Mouse (Mus musculus) limb, embryonic 13.5 days (tissue): ENCODE measurements around the gene Cck. TPM values are rescaled to one million over a fixed set of nuclear protein-coding genes. Genes with fewer than 3 reads are reported as not detected.
A peak's percentile ranks its signal among the peaks of the same experiment; 100 is the strongest.

ENCODE experiments used
- ATAC-seq: fragments of 200-750 bp; cut with Nextera tagmentation; 2 replicates; pipeline ENCODE4 v1.8.0; 2017; ENCODE audit warnings: low read depth, moderate number of reproducible peaks, moderate TSS enrichment; ENCODE audit not compliant: low FRiP score
- H3K27ac ChIP-seq: fragments of 300-500 bp; sonication (generic); 2 replicates; pipeline ENCODE4 v1.5.1; 2015; ENCODE audit warnings: inconsistent platforms, mild to moderate bottlenecking, moderate library complexity
- H3K27me3 ChIP-seq: fragments of 300-500 bp; sonication (generic); 2 replicates; pipeline ENCODE4 v1.6.1; 2015; ENCODE audit warnings: mild to moderate bottlenecking, inconsistent platforms
- H3K36me3 ChIP-seq: fragments of 300-500 bp; sonication (generic); 2 replicates; pipeline ENCODE4 v1.6.1; 2015; ENCODE audit warnings: inconsistent platforms, mild to moderate bottlenecking, moderate library complexity
- H3K4me1 ChIP-seq: fragments of 300-500 bp; sonication (generic); 2 replicates; pipeline ENCODE4 v1.6.1; 2015; ENCODE audit warnings: inconsistent platforms
- H3K4me2 ChIP-seq: fragments of 300-500 bp; sonication (generic); replicated peaks from 2 replicates; pipeline ENCODE4 v1.6.1; 2015; ENCODE audit warnings: inconsistent platforms, mild to moderate bottlenecking, moderate library complexity
- H3K4me3 ChIP-seq: fragments of 300-500 bp; sonication (generic); 2 replicates; pipeline ENCODE4 v1.5.1; 2015; ENCODE audit warnings: moderate library complexity, mild to moderate bottlenecking, inconsistent platforms
- H3K9ac ChIP-seq: fragments of 300-500 bp; sonication (generic); 2 replicates; pipeline ENCODE4 v1.6.1; 2015; ENCODE audit warnings: mild to moderate bottlenecking, inconsistent platforms
- H3K9me3 ChIP-seq: fragments of 300-500 bp; sonication (generic); 2 replicates; pipeline ENCODE4 v1.6.1; 2016; ENCODE audit warnings: inconsistent platforms
- WGBS: fragments of 180-500 bp; shearing (Covaris S2); methylation state at CpG from one replicate; pipeline ENCODE4 v1.1.7; 2015; 5-methylcytosine and 5-hydroxymethylcytosine counted together
- polyA plus RNA-seq: library from polyadenylated mRNA; unstranded; fragments of >200 nt; fragmentation: Nextera tagmentation; extraction: Ambion mirVana; gene quantifications from 2 replicates; pipeline ENCODE4 v1.2.1, GENCODE M21; 2015

The Cck gene
- polyA plus RNA-seq = 2.2 and 2.3 TPM in 2 replicates

DNA sequence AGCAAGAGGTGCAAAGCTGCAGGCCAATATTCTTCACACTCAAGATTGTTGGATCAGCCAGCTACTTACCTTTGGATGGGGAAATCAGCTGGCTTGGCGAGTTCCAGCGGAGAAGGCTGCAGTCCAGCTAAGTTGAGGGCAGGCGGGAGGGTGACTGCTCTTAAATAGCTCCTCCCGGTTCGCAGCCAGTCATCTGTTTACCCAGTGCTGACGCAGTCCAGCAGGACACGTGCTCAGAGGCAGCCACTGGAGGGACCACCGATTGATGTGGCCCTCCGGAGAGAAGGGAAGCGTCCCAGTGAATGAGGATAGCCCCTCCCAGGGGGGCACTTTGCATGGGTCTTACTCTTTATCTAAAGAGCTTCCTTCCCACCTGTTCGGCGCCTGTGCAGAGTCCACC lies at the start of gene Cck:
Gene Cck, minus strand, starts transcription at position 166 of the 400 bp plus-strand sequence.
- Histone ChIP-seq H3K27me3 (peaks cover 68% of the 10 kb centered on the region), H3K4me1 (peaks cover 21% of the 10 kb centered on the region), H3K36me3 (no peaks in the 10 kb centered on the region), H3K9me3 (no peaks in the 10 kb centered on the region), H3K4me2 (peak within 1 kb of the TSS; percentile 56), H3K4me3 (peak within 1 kb of the TSS; percentile 34), H3K9ac (no peak within 1 kb of the TSS), H3K27ac (no peak within 1 kb of the TSS)
- WGBS = 5% methylated on average over 12 of the region's 12 CpGs
- 0 out of 2 replicates have a peak, but pooled peaks have one; percentile 59 for ATAC-seq

GRCm38 (mm10) chr9:121541530-121541929 lies 46.0 kb upstream of the Cck start:
- Histone ChIP-seq H3K27ac (no peak overlapping the region), H3K27me3 (no peaks in the 10 kb centered on the region), H3K36me3 (no peaks in the 10 kb centered on the region), H3K9me3 (0 out of 2 replicates have a peak, but pooled peaks cover 4% of the 10 kb centered on the region), H3K4me3 (no peak overlapping the region), H3K9ac (no peak overlapping the region), H3K4me2 (no peak overlapping the region), H3K4me1 (peaks cover 7% of the 10 kb centered on the region)
- ATAC-seq = no peak

DNA sequence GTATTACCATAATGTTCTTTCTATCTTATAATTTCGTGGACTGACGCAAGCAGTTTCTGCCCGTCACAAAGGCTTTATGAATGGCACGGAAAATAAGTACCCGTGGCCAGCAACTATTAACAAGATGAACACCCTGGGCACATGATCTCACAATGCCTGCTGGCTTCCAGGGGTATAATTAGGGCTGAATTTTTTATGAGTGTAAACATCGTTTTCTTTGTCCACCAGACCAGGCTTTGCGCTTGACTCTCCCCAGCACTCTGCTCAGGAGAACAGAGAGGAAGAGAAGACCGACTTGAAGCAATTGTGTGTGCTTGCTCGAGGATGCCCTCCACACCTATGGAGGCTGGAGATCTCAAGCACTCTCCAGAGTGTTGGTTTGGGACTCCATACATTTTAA lies 37.1 kb upstream of the Cck start:
- ATAC-seq = no peak
- WGBS = 62% methylated on average over 9 of the region's 9 CpGs

DNA sequence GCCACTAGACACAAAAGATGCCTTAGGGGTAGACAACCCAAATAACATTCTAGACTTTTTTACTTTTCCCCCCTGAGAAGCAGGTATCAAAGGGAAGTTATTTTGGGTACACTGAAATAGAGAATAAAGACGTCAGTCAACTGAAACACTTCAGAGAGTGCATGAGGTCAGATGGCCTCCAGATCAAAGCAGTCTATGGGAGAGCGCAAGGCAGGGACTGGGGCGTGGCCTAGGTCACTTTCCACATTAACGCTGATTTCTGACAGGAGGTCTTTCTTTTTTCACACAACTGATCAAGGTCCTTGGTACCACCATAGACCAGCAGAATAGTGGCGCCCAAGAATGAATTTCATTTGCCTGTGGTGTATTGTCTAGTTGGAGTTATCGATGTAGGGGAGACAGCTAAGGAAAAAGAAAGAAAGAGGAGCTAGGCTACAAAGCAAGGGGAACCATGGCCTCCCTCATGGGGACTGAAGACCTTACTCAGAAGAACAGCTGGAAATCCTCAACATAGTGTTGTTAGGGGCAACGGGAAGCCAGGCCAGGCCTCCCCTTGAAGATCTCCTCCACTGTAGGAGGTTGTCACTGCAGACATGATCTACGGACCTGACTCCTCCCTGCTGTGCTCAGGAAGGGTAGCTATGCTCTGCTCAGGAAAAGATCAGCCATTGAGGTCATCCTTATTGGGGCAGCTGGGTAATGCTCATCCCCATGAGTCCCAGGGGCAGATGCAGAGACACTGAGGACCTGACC lies 33.3 kb upstream of the Cck start:
- 61% methylated on average over 8 of the region's 8 CpGs for WGBS
- no peaks in the 10 kb centered on the region for H3K27me3 ChIP-seq
- H3K9me3 ChIP-seq = no peaks in the 10 kb centered on the region
- no peak overlapping the region for H3K27ac ChIP-seq
- H3K36me3 ChIP-seq = no peaks in the 10 kb centered on the region
- no peak overlapping the region for H3K4me3 ChIP-seq
- ATAC-seq = no peak
- H3K4me1 ChIP-seq = no peaks in the 10 kb centered on the region
- H3K9ac ChIP-seq = no peak overlapping the region
- no peak overlapping the region for H3K4me2 ChIP-seq

More for the DNA sequence above, 37.1 kb upstream of the Cck start:
- no peaks in the 10 kb centered on the region for H3K36me3 ChIP-seq
- no peak overlapping the region for H3K27ac ChIP-seq
- H3K27me3 ChIP-seq = no peaks in the 10 kb centered on the region
- H3K4me1 ChIP-seq = no peaks in the 10 kb centered on the region
- no peak overlapping the region for H3K4me2 ChIP-seq
- H3K4me3 ChIP-seq = no peak overlapping the region
- no peak overlapping the region for H3K9ac ChIP-seq
- 0 out of 2 replicates have a peak, but pooled peaks cover 4% of the 10 kb centered on the region for H3K9me3 ChIP-seq

- Histone ChIP-seq H3K4me2 (no peak overlapping the region), H3K4me1 (no peaks in the 10 kb centered on the region), H3K36me3 (no peaks in the 10 kb centered on the region), H3K27me3 (no peaks in the 10 kb centered on the region), H3K9me3 (no peaks in the 10 kb centered on the region), H3K9ac (no peak overlapping the region), H3K4me3 (no peak overlapping the region), H3K27ac (no peak overlapping the region)
- no peak for ATAC-seq
- 78% methylated on average over 6 of the region's 6 CpGs for WGBS
Observed at GRCm38 (mm10) chr9:121526171-121526570, 30.7 kb upstream of the Cck start.

- no peaks in the 10 kb centered on the region for H3K27me3 ChIP-seq
- no peak overlapping the region for H3K4me2 ChIP-seq
- H3K4me1 ChIP-seq = no peaks in the 10 kb centered on the region
- no peak overlapping the region for H3K4me3 ChIP-seq
- 85% methylated on average over 5 of the region's 5 CpGs for WGBS
- no peak overlapping the region for H3K27ac ChIP-seq
- H3K9ac ChIP-seq = no peak overlapping the region
- no peak for ATAC-seq
- H3K36me3 ChIP-seq = no peaks in the 10 kb centered on the region
- no peaks in the 10 kb centered on the region for H3K9me3 ChIP-seq
Observed at GRCm38 (mm10) chr9:121520047-121520446, 24.6 kb upstream of the Cck start.

DNA sequence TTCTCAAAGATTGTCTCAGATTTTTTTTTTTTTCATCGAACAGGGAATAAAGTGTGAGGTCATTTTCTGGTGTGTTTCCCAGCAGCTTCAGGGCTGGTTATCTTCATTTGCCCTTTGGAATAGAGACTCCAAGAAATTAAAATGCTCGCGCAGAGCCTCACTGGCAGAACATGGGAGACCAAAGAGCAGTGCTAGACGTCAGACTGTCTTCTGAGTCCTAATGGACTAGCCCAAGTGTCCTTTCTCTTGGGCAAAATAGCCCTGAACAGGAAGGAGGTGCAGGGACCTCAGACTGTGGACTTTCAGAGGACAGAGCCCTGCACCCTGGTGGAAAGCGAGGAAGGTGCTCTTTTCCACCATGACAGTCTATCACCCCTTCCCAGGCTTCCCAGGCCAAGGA lies 19.0 kb upstream of the Cck start:
- no peak overlapping the region for H3K4me2 ChIP-seq
- no peaks in the 10 kb centered on the region for H3K27me3 ChIP-seq
- H3K27ac ChIP-seq = no peak overlapping the region
- no peak for ATAC-seq
- H3K4me3 ChIP-seq = no peak overlapping the region
- H3K9ac ChIP-seq = no peak overlapping the region
- no peaks in the 10 kb centered on the region for H3K4me1 ChIP-seq
- no peaks in the 10 kb centered on the region for H3K9me3 ChIP-seq
- no peaks in the 10 kb centered on the region for H3K36me3 ChIP-seq
- 79% methylated on average over 5 of the region's 5 CpGs for WGBS

GRCm38 (mm10) chr9:121511911-121512310 lies 16.4 kb upstream of the Cck start:
- Histone ChIP-seq H3K36me3 (no peaks in the 10 kb centered on the region), H3K9me3 (no peaks in the 10 kb centered on the region), H3K4me2 (no peak overlapping the region), H3K4me1 (no peaks in the 10 kb centered on the region), H3K27me3 (no peaks in the 10 kb centered on the region), H3K9ac (no peak overlapping the region), H3K4me3 (no peak overlapping the region), H3K27ac (no peak overlapping the region)
- 87% methylated on average over 4 of the region's 4 CpGs for WGBS
- no peak for ATAC-seq

DNA sequence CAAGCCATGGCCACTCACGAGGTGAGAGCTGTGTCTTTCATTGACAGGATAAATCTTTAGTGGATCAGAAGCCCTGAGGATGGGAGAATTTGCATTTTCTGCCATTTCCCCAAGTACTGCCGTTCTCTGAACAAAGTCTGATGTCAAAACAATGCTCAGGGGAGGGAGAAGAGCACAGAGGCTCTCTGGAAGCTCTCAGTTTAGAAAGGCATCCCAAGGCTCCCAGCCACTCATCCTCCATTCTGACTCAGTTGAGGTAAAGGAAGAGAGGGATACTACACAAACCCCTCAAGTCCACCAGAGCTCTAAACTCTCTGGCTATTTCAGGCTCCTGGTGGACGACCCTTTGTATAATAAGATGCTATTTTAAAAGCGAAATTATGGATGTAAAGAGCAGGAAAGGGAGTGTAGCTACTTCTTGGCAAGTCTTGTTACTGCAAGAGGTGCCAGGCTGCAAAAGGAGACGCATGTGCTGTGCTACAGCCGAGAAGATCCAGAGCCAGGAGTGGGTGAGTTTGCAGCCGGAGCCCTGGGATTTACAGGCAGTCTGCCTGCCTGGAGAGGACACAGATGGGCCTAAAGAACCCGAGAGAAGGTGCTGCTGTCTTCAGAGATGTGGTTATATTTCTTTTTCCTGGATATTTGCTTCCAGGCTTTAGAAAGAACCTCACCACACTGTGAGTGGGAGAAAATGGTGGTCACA lies 11.1 kb upstream of the Cck start:
- H3K4me1 ChIP-seq = no peaks in the 10 kb centered on the region
- no peak for ATAC-seq
- 0 out of 2 replicates have a peak, but pooled peaks cover 3% of the 10 kb centered on the region for H3K27me3 ChIP-seq
- H3K36me3 ChIP-seq = no peaks in the 10 kb centered on the region
- no peak overlapping the region for H3K27ac ChIP-seq
- no peak overlapping the region for H3K4me2 ChIP-seq
- no peak overlapping the region for H3K9ac ChIP-seq
- H3K9me3 ChIP-seq = no peaks in the 10 kb centered on the region
- no peak overlapping the region for H3K4me3 ChIP-seq
- 63% methylated on average over 8 of the region's 8 CpGs for WGBS

DNA sequence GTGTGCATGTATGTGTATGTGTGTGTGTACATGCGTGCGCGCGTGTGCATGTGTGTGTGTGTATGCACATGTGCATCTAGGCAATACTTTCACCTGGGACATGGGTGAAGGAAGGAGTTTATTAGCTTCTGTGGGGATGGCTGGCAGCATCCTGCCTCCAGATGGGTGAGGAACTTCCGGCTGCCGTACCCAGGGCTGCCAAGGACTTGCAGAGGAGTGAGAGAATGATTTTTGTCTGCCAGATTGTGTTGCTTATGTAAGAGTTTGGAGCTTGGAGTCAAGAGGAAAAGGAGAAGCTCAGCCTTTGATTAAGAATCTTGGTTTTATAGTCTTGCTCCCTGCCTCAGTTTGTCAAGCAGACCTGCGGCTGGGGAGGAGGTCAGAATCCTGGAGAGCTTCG lies 9.9 kb upstream of the Cck start:
- H3K27me3 ChIP-seq = 0 out of 2 replicates have a peak, but pooled peaks cover 8% of the 10 kb centered on the region
- WGBS = 86% methylated on average over 8 of the region's 8 CpGs
- H3K27ac ChIP-seq = no peak overlapping the region
- H3K36me3 ChIP-seq = no peaks in the 10 kb centered on the region
- no peak overlapping the region for H3K9ac ChIP-seq
- H3K4me3 ChIP-seq = no peak overlapping the region
- no peak overlapping the region for H3K4me2 ChIP-seq
- no peak for ATAC-seq
- H3K9me3 ChIP-seq = no peaks in the 10 kb centered on the region
- no peaks in the 10 kb centered on the region for H3K4me1 ChIP-seq

DNA sequence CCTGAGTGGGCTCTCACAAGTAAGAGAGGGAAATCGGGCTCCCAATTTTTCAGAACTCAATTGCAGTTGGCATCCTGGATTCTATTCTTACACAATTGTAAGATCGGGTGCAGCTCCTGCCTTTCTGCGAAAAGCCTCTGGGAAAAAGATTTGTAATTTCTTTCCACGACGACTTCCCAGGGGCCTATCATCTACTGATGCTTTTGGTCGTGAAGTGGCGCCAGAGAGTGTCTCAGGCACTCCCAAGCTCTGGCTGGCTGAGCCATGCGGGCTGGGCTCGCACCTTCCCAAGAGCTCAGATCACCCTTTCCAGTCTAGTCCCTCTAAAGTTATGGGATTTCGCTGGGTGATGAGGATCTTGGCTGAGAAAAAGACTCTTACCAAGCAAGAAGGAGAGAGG lies 608 bp upstream of the Cck start:
- H3K27me3 ChIP-seq = peaks cover 65% of the 10 kb centered on the region
- no peak overlapping the region for H3K4me3 ChIP-seq
- ATAC-seq = no peak
- no peak overlapping the region for H3K27ac ChIP-seq
- no peaks in the 10 kb centered on the region for H3K36me3 ChIP-seq
- H3K4me2 ChIP-seq = peak overlapping the region; percentile 46; the same call in 1 of the 2 replicates
- WGBS = 27% methylated on average over 10 of the region's 10 CpGs
- no peaks in the 10 kb centered on the region for H3K9me3 ChIP-seq
- peaks cover 21% of the 10 kb centered on the region for H3K4me1 ChIP-seq
- H3K9ac ChIP-seq = no peak overlapping the region

DNA sequence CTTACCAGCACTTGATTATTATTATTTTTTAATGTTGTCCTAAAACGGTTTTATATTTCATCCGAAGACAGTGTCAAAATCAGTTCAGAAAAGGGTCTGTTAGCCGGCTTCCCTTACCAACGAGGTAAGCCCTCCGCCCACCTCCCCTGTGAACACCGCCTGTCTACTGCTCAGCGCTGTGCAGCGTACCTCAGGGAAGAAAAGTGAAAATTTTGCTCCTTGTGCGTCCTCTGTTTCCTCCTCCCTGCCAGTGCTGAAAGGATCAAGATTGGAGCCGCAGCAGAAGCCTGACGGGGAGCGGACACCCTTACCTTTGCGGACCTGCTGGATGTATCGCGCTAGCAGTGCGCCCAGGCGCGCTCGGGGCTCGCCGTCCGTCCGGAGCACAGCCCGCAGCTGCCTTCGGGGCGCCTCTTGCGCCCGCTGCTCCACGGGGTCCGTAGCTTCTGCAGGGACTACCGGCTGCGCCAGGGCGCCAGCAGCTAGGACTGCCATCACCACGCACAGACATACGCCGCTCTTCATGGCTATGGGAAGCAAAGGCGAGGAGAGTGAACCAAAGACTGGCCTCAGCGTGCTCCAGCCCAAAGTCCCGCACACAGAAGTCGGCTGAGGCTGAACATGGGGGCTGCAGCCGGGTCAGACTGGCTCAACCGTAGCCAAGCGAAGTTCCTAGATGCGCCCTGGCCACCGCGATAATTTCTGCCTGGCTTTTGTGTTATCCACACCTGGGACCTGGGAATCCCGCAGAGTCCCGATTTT lies 1.3 kb downstream of the Cck start:
- H3K4me2 ChIP-seq = peak overlapping the region; percentile 56
- H3K9ac ChIP-seq = peak overlapping the region; percentile 2; the same call in 1 of the 2 replicates
- H3K4me1 ChIP-seq = peaks cover 21% of the 10 kb centered on the region
- 2% methylated on average over 48 of the region's 48 CpGs for WGBS
- no peak for ATAC-seq
- no peaks in the 10 kb centered on the region for H3K36me3 ChIP-seq
- H3K4me3 ChIP-seq = peak overlapping the region; percentile 34
- H3K27ac ChIP-seq = no peak overlapping the region
- H3K9me3 ChIP-seq = no peaks in the 10 kb centered on the region
- H3K27me3 ChIP-seq = peaks cover 68% of the 10 kb centered on the region
